Mouse (Mus musculus): ENCODE measurements around the gene Mlec.

- TF ChIP-seq CTCF (IDR thresholded peaks at IDR 0.05) (no peak), EP300 (IDR thresholded peaks at IDR 0.05) (no peak)
These were observed 2.7 kb upstream of the Mlec start for GRCm38 (mm10) chr5:115160655-115161054.

All from lung, postnatal 0 days (tissue).